Mouse (Mus musculus) gastrocnemius, postnatal 4 days (tissue): ENCODE measurements at regions not wholly inside any gene's neighbourhood (a gene's known extent, or its start where the extent isn't known, plus 50 kb on each side); places are given as distances from the start of the nearest gene placed in this dataset. TPM values are rescaled to one million over a fixed set of nuclear protein-coding genes. Genes with fewer than 3 reads are reported as not detected.

ENCODE experiments used
- DNase-seq, 2 experiments: peaks; one replicate each; pipeline ENCODE4 v3.0.0; 2021 to 2022; ENCODE audit warnings: low spot score in 2 of 2, mixed read lengths in 2 of 2
- microRNA-seq: library from miRNA; unstranded; fragments of <30 nt; microRNA quantifications from one replicate; pipeline ENCODE4 v1.2.0, GENCODE M21; 2021

- no peak for DNase-seq
Measured at GRCm38 (mm10) chr15:87437611-87438010, 106.5 kb upstream of the Fam19a5 start.

- DNase-seq, result no peak
Measured at GRCm38 (mm10) chr15:87458932-87459331, 85.2 kb upstream of the Fam19a5 start.

GRCm38 (mm10) chr15:87476247-87476646 lies 67.9 kb upstream of the Fam19a5 start:
- DNase-seq, result peak; percentile 24 to 51

- DNase-seq, result no peak
Measured at GRCm38 (mm10) chr15:87476862-87477490, 67.1 kb upstream of the Fam19a5 start.

- DNase-seq, result no peak
Measured at GRCm38 (mm10) chr15:87480758-87481157, 63.3 kb upstream of the Fam19a5 start.

Small RNA genes lying in the stretch of these regions (microRNA-seq; reads per million reads assigned to microRNA genes)
- not detected for gene Gm23416
